Mouse (Mus musculus) retina, postnatal 1 day (tissue): ENCODE results near the gene Ak1.
A peak's percentile ranks its signal among the peaks of the same experiment; 100 is the strongest.

ENCODE experiments used
- DNase-seq: peaks from one replicate; pipeline ENCODE4 v3.0.0-alpha.2; 2012

Gene Ak1

GRCm38 (mm10) chr2:32621517-32621859, at the start of gene Ak1:
TSS of gene Ak1 (plus strand) at chr2:32621758.
- DNase-seq = no peak

DNA sequence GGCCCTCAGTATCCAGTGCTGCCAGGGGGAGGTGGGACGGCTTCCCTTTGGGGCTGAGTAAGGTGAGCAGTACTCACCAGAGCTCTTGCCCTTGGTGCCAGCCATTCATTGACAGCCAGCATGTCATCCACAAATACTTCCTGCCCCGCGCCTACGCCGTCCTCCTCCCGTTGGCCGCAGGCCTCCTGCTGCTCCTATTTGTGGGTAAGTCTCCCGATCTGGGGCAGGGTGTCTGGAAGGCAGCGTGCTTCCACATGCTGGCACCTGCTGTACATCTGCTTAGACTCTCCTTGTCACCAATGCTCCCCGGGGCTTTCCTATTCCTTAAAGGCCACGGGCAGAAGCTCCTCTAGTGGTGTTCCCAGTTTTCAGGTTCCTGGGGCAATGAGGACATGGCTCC, 49.4 kb upstream of the Ak1 start:
- no peak for DNase-seq

DNA sequence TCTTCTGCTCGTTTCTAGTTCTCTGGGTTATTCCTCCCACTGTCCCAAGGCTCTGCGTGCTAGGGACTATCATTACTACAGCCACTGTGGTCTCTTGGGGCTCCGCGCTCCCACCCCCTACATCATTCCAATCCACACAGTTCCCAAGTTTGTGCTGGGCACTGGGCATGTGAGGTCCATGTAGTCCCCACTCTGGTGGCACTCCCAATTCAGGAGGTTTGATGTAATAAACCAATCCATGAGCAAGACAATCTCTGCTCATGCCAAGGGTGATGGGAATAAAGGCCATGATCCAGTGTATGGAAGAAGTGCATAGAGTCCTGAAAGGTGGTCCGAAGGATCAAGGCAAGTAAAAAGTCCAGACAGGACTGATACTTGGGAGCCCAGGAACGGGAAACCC, 47.1 kb upstream of the Ak1 start, which contains the start of gene Pip5kl1:
Gene Pip5kl1 (plus strand): TSS at position 301 of the 400 bp plus-strand sequence.
- DNase-seq = no peak

- DNase-seq = peak; percentile 71
Observed at GRCm38 (mm10) chr2:32574901-32575585, 46.5 kb upstream of the Ak1 start.

DNA sequence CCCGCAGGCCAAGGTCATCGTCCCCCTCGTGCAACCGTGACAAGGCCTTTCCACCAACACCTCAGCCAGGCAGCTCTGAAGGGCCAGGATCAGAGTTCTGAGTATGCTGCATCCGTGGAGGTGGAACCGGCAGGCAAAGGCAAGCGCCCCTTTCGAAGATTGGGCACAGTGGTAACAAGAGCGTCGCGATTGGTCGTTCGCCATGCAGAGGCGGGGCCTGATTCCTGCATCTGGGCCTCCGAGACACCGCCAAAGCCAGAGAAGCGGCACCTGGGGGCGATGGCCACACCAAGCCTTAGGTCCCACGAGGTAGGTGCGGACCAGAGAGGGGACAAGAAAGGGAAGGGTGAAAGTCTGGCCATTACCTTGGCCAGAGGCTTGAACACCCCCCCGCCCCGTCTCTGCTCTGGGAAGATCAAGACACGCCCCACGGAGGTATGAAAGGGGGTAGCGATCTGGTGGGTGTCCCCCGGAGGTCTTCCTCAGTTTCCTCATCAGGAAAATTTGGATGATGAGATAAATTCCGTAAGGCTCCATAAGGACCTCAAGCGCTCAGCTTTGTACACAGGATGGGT, 45.9 kb upstream of the Ak1 start, which contains the start of gene 9430097D07Rik:
Gene 9430097D07Rik (minus strand): TSS at position 99 of the 575 bp plus-strand sequence.
- DNase-seq = peak; percentile 80

- DNase-seq = no peak
Observed at GRCm38 (mm10) chr2:32576532-32576931, 45.0 kb upstream of the Ak1 start.

DNA sequence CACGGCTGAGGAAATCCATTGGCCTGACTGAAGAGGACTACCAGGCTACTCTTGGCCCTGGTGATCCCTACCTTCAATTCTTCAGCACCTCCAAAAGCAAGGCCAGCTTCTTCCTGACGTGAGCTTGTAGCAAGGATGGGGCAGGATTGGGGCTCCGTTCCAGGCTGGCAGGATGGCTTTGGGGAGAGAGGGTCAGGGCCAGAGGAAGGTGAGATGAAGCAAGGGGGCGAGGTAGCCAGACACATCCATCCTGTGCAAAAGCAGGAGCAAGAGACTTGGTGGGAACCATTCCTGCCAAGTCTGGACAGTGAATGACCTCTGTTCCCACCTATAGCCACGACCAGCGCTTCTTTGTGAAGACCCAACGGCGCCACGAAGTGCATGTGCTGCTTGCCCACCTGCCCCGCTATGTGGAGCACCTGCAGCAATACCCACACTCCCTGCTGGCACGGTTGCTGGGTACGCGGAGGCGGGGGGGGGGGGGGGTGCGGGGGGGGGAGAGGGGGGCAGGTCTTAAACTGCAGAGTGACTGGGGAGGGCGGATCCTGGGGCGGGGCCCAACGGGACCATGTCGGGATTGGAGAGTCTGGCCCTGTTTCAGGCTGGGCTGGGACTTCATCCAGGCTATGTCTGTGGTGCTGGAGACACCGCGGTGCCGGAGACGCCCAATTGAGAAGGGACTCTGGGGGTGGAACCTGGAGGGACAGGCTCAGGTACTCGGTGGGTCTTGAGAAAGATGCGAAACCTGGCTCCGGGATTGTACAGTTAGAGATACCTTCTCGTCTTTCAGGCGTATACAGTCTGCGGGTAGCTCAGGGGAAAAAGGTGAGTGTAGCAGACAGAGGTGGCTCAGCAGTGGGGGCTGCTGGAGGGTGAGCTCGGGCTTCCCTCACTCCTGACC, 43.2 kb upstream of the Ak1 start:
- no peak for DNase-seq

DNA sequence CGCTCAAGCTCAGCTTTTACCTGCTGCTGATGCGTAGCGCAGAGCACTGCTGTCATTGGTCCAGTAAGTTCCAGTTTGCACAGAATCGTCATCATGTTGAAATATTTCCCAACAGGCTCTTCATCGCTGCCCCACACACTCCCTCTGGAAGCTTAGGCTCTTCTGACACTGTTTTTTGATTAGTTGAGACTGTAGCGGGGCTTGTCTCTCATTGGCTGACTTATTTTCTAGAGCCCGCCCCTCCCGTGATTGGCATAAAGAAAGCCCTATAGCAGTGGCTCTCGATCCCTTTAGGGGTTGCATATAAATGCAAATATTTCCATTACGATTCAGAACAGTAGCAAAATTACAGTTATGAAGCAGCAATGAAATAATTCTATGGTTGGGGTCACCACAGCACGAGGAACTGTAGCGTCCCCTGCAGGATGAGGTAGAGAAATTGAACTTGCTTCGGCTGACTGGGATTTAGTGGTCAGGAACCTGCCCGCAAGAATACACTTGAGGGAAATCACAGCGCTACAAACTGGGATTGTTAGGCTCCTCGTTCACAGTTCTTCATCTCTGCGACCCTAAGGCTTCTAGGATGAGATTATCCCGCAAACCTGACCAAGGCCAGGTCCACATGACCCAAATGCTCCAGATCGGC, 40.0 kb upstream of the Ak1 start:
- DNase-seq = peak; percentile 78

DNA sequence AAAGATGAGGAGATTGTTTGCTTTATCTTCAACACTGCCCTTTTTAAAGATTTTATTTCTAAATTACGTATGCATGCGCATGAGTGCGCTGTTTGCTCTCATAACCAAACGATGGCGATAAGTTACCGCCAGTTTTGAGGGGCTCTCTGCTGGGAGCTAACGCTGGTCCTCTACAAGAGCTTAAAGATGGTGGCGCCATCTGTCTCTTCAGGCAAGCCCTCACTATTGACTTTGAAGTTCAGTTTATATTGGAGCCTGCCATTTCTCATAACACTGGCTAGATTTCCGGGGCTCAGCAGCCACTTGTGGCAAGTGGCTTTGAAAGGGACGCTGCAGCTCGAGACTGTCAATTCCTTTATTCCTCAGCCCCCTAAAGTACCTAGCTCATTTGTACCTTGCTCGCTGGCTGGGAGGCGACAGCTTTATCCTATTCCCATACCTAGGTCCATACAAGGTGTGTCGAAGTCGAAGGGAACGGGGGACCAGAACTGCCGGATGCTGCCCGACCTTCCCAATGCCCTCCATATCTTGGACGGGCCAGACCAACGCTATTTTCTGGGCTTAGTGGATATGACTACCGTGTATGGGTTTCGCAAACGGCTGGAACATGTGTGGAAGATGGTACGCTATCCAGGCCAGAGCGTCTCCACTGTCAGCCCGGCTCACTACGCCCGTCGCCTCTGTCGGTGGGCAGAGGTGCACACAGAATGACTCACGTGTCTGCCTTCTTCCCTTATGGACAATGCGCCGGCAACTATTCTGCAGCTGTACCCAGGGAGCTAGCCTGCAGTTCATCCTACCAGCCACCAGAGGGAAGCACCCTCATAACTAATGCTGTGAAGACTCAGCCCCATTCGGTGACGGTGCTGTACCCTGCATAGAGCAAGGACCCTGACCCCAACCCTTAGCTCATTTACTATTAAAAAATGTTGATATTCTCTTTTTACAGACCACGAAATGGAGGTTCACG, 38.4 kb upstream of the Ak1 start:
- DNase-seq = peak; percentile 92

- no peak for DNase-seq
Observed at GRCm38 (mm10) chr2:32585149-32585714, 36.3 kb upstream of the Ak1 start.

GRCm38 (mm10) chr2:32586871-32587351, 34.6 kb upstream of the Ak1 start, which contains the start of gene St6galnac4:
TSS of gene St6galnac4 (plus strand) at chr2:32587095.
- DNase-seq = peak; percentile 96

GRCm38 (mm10) chr2:32587731-32588321, 33.7 kb upstream of the Ak1 start:
- DNase-seq = no peak

GRCm38 (mm10) chr2:32589213-32589795, 32.3 kb upstream of the Ak1 start:
- DNase-seq = no peak

- DNase-seq = no peak
Observed at GRCm38 (mm10) chr2:32590224-32590623, 31.3 kb upstream of the Ak1 start.

- DNase-seq = no peak
Observed at GRCm38 (mm10) chr2:32591249-32591648, 30.3 kb upstream of the Ak1 start.

GRCm38 (mm10) chr2:32596725-32597124, 24.8 kb upstream of the Ak1 start:
- DNase-seq = no peak

- DNase-seq = no peak
Observed at GRCm38 (mm10) chr2:32597248-32597647, 24.3 kb upstream of the Ak1 start.

DNA sequence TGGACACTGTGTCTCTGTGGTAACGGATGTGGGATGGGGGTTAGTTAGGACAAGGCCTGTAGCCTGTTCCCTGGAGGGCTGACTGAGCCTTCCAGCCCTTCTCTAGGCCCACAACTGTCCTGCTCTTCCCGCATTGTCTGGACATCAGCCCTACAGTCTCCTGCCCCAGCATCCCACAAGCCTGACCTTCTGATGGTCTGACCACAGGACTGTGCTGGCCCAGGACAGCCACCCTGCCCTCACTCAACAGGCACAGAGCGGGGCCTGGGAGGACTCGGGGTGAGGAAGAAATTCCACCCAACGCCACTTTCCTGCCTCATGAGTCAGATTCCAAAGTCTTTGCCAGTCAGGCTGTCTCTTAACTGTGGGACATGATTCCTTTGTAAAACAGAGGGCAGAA, 23.9 kb upstream of the Ak1 start:
- no peak for DNase-seq

DNA sequence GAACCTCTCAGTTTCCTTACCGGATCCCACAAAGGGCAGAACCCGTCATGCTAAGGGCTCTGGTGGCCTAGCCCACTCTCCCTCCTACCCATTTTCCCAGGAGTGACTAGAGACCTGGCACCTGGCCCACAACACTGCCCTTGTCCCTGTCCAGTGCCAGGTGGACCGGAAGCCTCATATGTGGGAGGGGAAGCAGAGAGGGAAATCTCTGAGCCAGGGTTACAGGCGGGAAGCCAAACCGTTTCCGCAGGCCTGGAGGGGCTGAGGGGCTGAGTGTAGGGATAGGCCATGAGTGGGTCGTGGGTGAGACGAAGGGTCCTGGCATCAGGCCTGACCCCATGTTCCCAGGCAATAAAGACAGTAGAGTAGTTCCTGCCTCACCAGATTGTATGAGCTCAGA, 23.1 kb upstream of the Ak1 start:
- DNase-seq = no peak

GRCm38 (mm10) chr2:32599409-32599808, 22.1 kb upstream of the Ak1 start, which contains the start of gene St6galnac6:
TSS of gene St6galnac6 (plus strand) at chr2:32599709.
- no peak for DNase-seq
